Mouse (Mus musculus): ENCODE measurements around the gene Mrpl16. TPM values are rescaled to one million over a fixed set of nuclear protein-coding genes. Genes with fewer than 3 reads are reported as not detected.
A peak's percentile ranks its signal among the peaks of the same experiment; 100 is the strongest.

Gene Mrpl16
- polyA plus RNA-seq, 1 experiment from 2014 or later, result 50.1 TPM

GRCm38 (mm10) chr19:11811688-11812365, 41.6 kb downstream of the Mrpl16 start:
- Histone ChIP-seq H3K9ac (replicated peaks; ENCODE audit: low read depth, low read length) (no peak overlapping the region), H3K4me3 (ENCODE audit: low read depth, low read length) (no peak overlapping the region), H3K9me3 (ENCODE audit: control insufficient read depth, low read length) (no peaks in the 10 kb centered on the region), H3K36me3 (ENCODE audit: control insufficient read depth, insufficient read depth, low read length) (no peaks in the 10 kb centered on the region), H3K4me2 (ENCODE audit: low read depth, low read length) (no peak overlapping the region), H3K27ac (ENCODE audit: low read depth, low read length) (no peak overlapping the region), H3K27me3 (ENCODE audit: control insufficient read depth, insufficient read depth, low read length) (0 out of 2 replicates have a peak, but pooled peaks cover 4% of the 10 kb centered on the region), H3K4me1 (ENCODE audit: control insufficient read depth, insufficient read depth, low read length) (no peaks in the 10 kb centered on the region)
- ATAC-seq (ENCODE audit: low read depth), result peak; percentile 90
- 49% methylated on average over 5 of the region's 5 CpGs for WGBS

GRCm38 (mm10) chr19:11813136-11813535, 42.9 kb downstream of the Mrpl16 start:
- whole genome bisulfite sequencing, result 84% methylated on average over 4 of the region's 4 CpGs

GRCm38 (mm10) chr19:11813649-11814048, 43.5 kb downstream of the Mrpl16 start:
- ATAC-seq (ENCODE audit: low read depth), result no peak
- H3K9ac ChIP-seq (replicated peaks; ENCODE audit: low read depth, low read length), result no peak overlapping the region
- H3K9me3 ChIP-seq (ENCODE audit: control insufficient read depth, low read length), result no peaks in the 10 kb centered on the region
- no peaks in the 10 kb centered on the region for H3K36me3 ChIP-seq (ENCODE audit: control insufficient read depth, insufficient read depth, low read length)
- H3K4me3 ChIP-seq (ENCODE audit: low read depth, low read length), result no peak overlapping the region
- no peak overlapping the region for H3K4me2 ChIP-seq (ENCODE audit: low read depth, low read length)
- 21% methylated on average over 8 of the region's 8 CpGs for WGBS
- H3K4me1 ChIP-seq (ENCODE audit: control insufficient read depth, insufficient read depth, low read length), result no peaks in the 10 kb centered on the region
- peaks cover 14% of the 10 kb centered on the region for H3K27me3 ChIP-seq (ENCODE audit: control insufficient read depth, insufficient read depth, low read length)
- H3K27ac ChIP-seq (ENCODE audit: low read depth, low read length), result no peak overlapping the region

More at GRCm38 (mm10) chr19:11813136-11813535, 42.9 kb downstream of the Mrpl16 start:
- no peaks in the 10 kb centered on the region for H3K36me3 ChIP-seq (ENCODE audit: control insufficient read depth, insufficient read depth, low read length)
- no peaks in the 10 kb centered on the region for H3K9me3 ChIP-seq (ENCODE audit: control insufficient read depth, low read length)
- no peaks in the 10 kb centered on the region for H3K4me1 ChIP-seq (ENCODE audit: control insufficient read depth, insufficient read depth, low read length)
- no peak overlapping the region for H3K27ac ChIP-seq (ENCODE audit: low read depth, low read length)
- H3K4me3 ChIP-seq (ENCODE audit: low read depth, low read length), result no peak overlapping the region
- no peak overlapping the region for H3K4me2 ChIP-seq (ENCODE audit: low read depth, low read length)
- no peak overlapping the region for H3K9ac ChIP-seq (replicated peaks; ENCODE audit: low read depth, low read length)
- peaks cover 10% of the 10 kb centered on the region for H3K27me3 ChIP-seq (ENCODE audit: control insufficient read depth, insufficient read depth, low read length)
- no peak for ATAC-seq (ENCODE audit: low read depth)

- H3K4me1 ChIP-seq (ENCODE audit: control insufficient read depth, insufficient read depth, low read length), result peaks cover 5% of the 10 kb centered on the region; the same call in 1 of the 2 replicates
- no peaks in the 10 kb centered on the region for H3K9me3 ChIP-seq (ENCODE audit: control insufficient read depth, low read length)
- no peaks in the 10 kb centered on the region for H3K36me3 ChIP-seq (ENCODE audit: control insufficient read depth, insufficient read depth, low read length)
- peaks cover 16% of the 10 kb centered on the region for H3K27me3 ChIP-seq (ENCODE audit: control insufficient read depth, insufficient read depth, low read length)
- H3K4me3 ChIP-seq (ENCODE audit: low read depth, low read length), result no peak overlapping the region
- no peak overlapping the region for H3K27ac ChIP-seq (ENCODE audit: low read depth, low read length)
- H3K9ac ChIP-seq (replicated peaks; ENCODE audit: low read depth, low read length), result no peak overlapping the region
- no peak overlapping the region for H3K4me2 ChIP-seq (ENCODE audit: low read depth, low read length)
- WGBS, result 77% methylated on average over 6 of the region's 6 CpGs
- no peak for ATAC-seq (ENCODE audit: low read depth)
Observed at GRCm38 (mm10) chr19:11814742-11815333, 44.6 kb downstream of the Mrpl16 start.

- Histone ChIP-seq H3K36me3 (ENCODE audit: control insufficient read depth, insufficient read depth, low read length) (no peaks in the 10 kb centered on the region), H3K27ac (ENCODE audit: low read depth, low read length) (no peak overlapping the region), H3K9ac (replicated peaks; ENCODE audit: low read depth, low read length) (no peak overlapping the region), H3K4me1 (ENCODE audit: control insufficient read depth, insufficient read depth, low read length) (peaks cover 7% of the 10 kb centered on the region; the same call in 1 of the 2 replicates), H3K4me3 (ENCODE audit: low read depth, low read length) (no peak overlapping the region), H3K9me3 (ENCODE audit: control insufficient read depth, low read length) (no peaks in the 10 kb centered on the region), H3K4me2 (ENCODE audit: low read depth, low read length) (no peak overlapping the region), H3K27me3 (ENCODE audit: control insufficient read depth, insufficient read depth, low read length) (peaks cover 18% of the 10 kb centered on the region)
- ATAC-seq (ENCODE audit: low read depth), result no peak
- 25% methylated on average over 6 of the region's 6 CpGs for WGBS
Observed at GRCm38 (mm10) chr19:11816706-11817105, 46.5 kb downstream of the Mrpl16 start.

- Histone ChIP-seq H3K27ac (ENCODE audit: low read depth, low read length) (no peak overlapping the region), H3K9ac (replicated peaks; ENCODE audit: low read depth, low read length) (no peak overlapping the region), H3K36me3 (ENCODE audit: control insufficient read depth, insufficient read depth, low read length) (no peaks in the 10 kb centered on the region), H3K9me3 (ENCODE audit: control insufficient read depth, low read length) (no peaks in the 10 kb centered on the region), H3K27me3 (ENCODE audit: control insufficient read depth, insufficient read depth, low read length) (peaks cover 18% of the 10 kb centered on the region), H3K4me1 (ENCODE audit: control insufficient read depth, insufficient read depth, low read length) (peaks cover 7% of the 10 kb centered on the region; the same call in 1 of the 2 replicates), H3K4me3 (ENCODE audit: low read depth, low read length) (peak overlapping the region; percentile 62; the same call in 1 of the 2 replicates), H3K4me2 (ENCODE audit: low read depth, low read length) (peak overlapping the region; percentile 89; the same call in 1 of the 2 replicates)
- 10% methylated on average over 5 of the region's 5 CpGs for WGBS
- no peak for ATAC-seq (ENCODE audit: low read depth)
Observed at GRCm38 (mm10) chr19:11817586-11817985, 47.4 kb downstream of the Mrpl16 start.

GRCm38 (mm10) chr19:11818199-11819142, 48.3 kb downstream of the Mrpl16 start:
- H3K9ac ChIP-seq (replicated peaks; ENCODE audit: low read depth, low read length), result peak overlapping the region; percentile 70
- no peak overlapping the region for H3K27ac ChIP-seq (ENCODE audit: low read depth, low read length)
- H3K36me3 ChIP-seq (ENCODE audit: control insufficient read depth, insufficient read depth, low read length), result no peaks in the 10 kb centered on the region
- H3K4me1 ChIP-seq (ENCODE audit: control insufficient read depth, insufficient read depth, low read length), result peaks cover 7% of the 10 kb centered on the region; the same call in 1 of the 2 replicates
- WGBS, result under 1% methylated on average over 67 of the region's 83 CpGs
- peak overlapping the region; percentile 62 for H3K4me3 ChIP-seq (ENCODE audit: low read depth, low read length)
- H3K4me2 ChIP-seq (ENCODE audit: low read depth, low read length), result peak overlapping the region; percentile 89
- peak; percentile 83 for ATAC-seq (ENCODE audit: low read depth)
- peaks cover 18% of the 10 kb centered on the region for H3K27me3 ChIP-seq (ENCODE audit: control insufficient read depth, insufficient read depth, low read length)
- no peaks in the 10 kb centered on the region for H3K9me3 ChIP-seq (ENCODE audit: control insufficient read depth, low read length)

- peak within 1 kb of the TSS; percentile 70 for H3K9ac ChIP-seq (replicated peaks; ENCODE audit: low read depth, low read length)
- WGBS, result under 1% methylated on average over 20 of the region's 20 CpGs
- no peaks in the 10 kb centered on the region for H3K9me3 ChIP-seq (ENCODE audit: control insufficient read depth, low read length)
- ATAC-seq (ENCODE audit: low read depth), result no peak; the same call in 1 of the 2 replicates
- no peaks in the 10 kb centered on the region for H3K36me3 ChIP-seq (ENCODE audit: control insufficient read depth, insufficient read depth, low read length)
- H3K27ac ChIP-seq (ENCODE audit: low read depth, low read length), result no peak within 1 kb of the TSS
- H3K4me3 ChIP-seq (ENCODE audit: low read depth, low read length), result peak within 1 kb of the TSS; percentile 62
- peaks cover 7% of the 10 kb centered on the region; the same call in 1 of the 2 replicates for H3K4me1 ChIP-seq (ENCODE audit: control insufficient read depth, insufficient read depth, low read length)
- peaks cover 18% of the 10 kb centered on the region for H3K27me3 ChIP-seq (ENCODE audit: control insufficient read depth, insufficient read depth, low read length)
- peak within 1 kb of the TSS; percentile 89 for H3K4me2 ChIP-seq (ENCODE audit: low read depth, low read length)
Observed at GRCm38 (mm10) chr19:11819143-11819700, 49.0 kb downstream of the Mrpl16 start, which contains the start of gene Stx3. Gene Stx3 (minus strand): TSS chr19:11819403.

Measured in neural tube, embryonic 14.5 days (tissue).